Mouse (Mus musculus): Measurements from ENCODE around the gene Rps6ka1. TPM values are rescaled to one million over a fixed set of nuclear protein-coding genes. Genes with fewer than 3 reads are reported as not detected.
A peak's percentile ranks its signal among the peaks of the same experiment; 100 is the strongest.

Gene Rps6ka1
- polyA plus RNA-seq, 1 experiment from 2014 or later = 19.7 TPM

- no peaks in the 10 kb centered on the region for H3K27me3 ChIP-seq (ENCODE audit: control insufficient read depth, insufficient read depth, low read length)
- H3K9me3 ChIP-seq (replicated peaks; ENCODE audit: control insufficient read depth, low read length) = no peaks in the 10 kb centered on the region
Observed at GRCm38 (mm10) chr4:133825731-133826130, 61.9 kb downstream of the Rps6ka1 start.

GRCm38 (mm10) chr4:133820806-133821560, 66.6 kb downstream of the Rps6ka1 start:
- Histone ChIP-seq H3K9ac (ENCODE audit: low read length) (peak overlapping the region; percentile 6; the same call in 1 of the 2 replicates), H3K9me3 (replicated peaks; ENCODE audit: control insufficient read depth, low read length) (no peaks in the 10 kb centered on the region), H3K4me2 (ENCODE audit: low read depth, low read length) (no peak overlapping the region), H3K4me1 (ENCODE audit: control insufficient read depth, insufficient read depth, low read length) (peaks cover 9% of the 10 kb centered on the region), H3K36me3 (ENCODE audit: control insufficient read depth, insufficient read depth) (no peaks in the 10 kb centered on the region), H3K27me3 (ENCODE audit: control insufficient read depth, insufficient read depth, low read length) (no peaks in the 10 kb centered on the region), H3K4me3 (ENCODE audit: low read length) (no peak overlapping the region), H3K27ac (ENCODE audit: low read length) (no peak overlapping the region)
- ATAC-seq (replicated peaks; ENCODE audit: extremely low read depth, insufficient read depth, low FRiP score) = no peak
- 44% methylated on average over 9 of the region's 9 CpGs for WGBS

More at GRCm38 (mm10) chr4:133825731-133826130, 61.9 kb downstream of the Rps6ka1 start:
- Histone ChIP-seq H3K9ac (ENCODE audit: low read length) (no peak overlapping the region), H3K4me2 (ENCODE audit: low read depth, low read length) (no peak overlapping the region), H3K4me3 (ENCODE audit: low read length) (no peak overlapping the region), H3K27ac (ENCODE audit: low read length) (no peak overlapping the region), H3K36me3 (ENCODE audit: control insufficient read depth, insufficient read depth) (no peaks in the 10 kb centered on the region), H3K4me1 (ENCODE audit: control insufficient read depth, insufficient read depth, low read length) (peaks cover 14% of the 10 kb centered on the region)
- ATAC-seq (replicated peaks; ENCODE audit: extremely low read depth, insufficient read depth, low FRiP score) = no peak
- WGBS = 42% methylated on average over 3 of the region's 3 CpGs

GRCm38 (mm10) chr4:133820166-133820565, 67.4 kb downstream of the Rps6ka1 start:
- 41% methylated on average over 4 of the region's 4 CpGs for WGBS

GRCm38 (mm10) chr4:133817356-133817755, 70.2 kb downstream of the Rps6ka1 start:
- H3K9me3 ChIP-seq (replicated peaks; ENCODE audit: control insufficient read depth, low read length) = no peaks in the 10 kb centered on the region
- H3K36me3 ChIP-seq (ENCODE audit: control insufficient read depth, insufficient read depth) = no peaks in the 10 kb centered on the region
- WGBS = 96% methylated on average over 5 of the region's 5 CpGs
- no peak for ATAC-seq (replicated peaks; ENCODE audit: extremely low read depth, insufficient read depth, low FRiP score)
- no peak overlapping the region for H3K9ac ChIP-seq (ENCODE audit: low read length)
- H3K4me2 ChIP-seq (ENCODE audit: low read depth, low read length) = no peak overlapping the region
- H3K4me3 ChIP-seq (ENCODE audit: low read length) = no peak overlapping the region
- no peak overlapping the region for H3K27ac ChIP-seq (ENCODE audit: low read length)
- peaks cover 22% of the 10 kb centered on the region for H3K4me1 ChIP-seq (ENCODE audit: control insufficient read depth, insufficient read depth, low read length)
- H3K27me3 ChIP-seq (ENCODE audit: control insufficient read depth, insufficient read depth, low read length) = no peaks in the 10 kb centered on the region

More at GRCm38 (mm10) chr4:133820166-133820565, 67.4 kb downstream of the Rps6ka1 start:
- Histone ChIP-seq H3K27ac (ENCODE audit: low read length) (no peak overlapping the region), H3K4me1 (ENCODE audit: control insufficient read depth, insufficient read depth, low read length) (peaks cover 17% of the 10 kb centered on the region), H3K9ac (ENCODE audit: low read length) (no peak overlapping the region), H3K9me3 (replicated peaks; ENCODE audit: control insufficient read depth, low read length) (no peaks in the 10 kb centered on the region), H3K27me3 (ENCODE audit: control insufficient read depth, insufficient read depth, low read length) (no peaks in the 10 kb centered on the region), H3K4me3 (ENCODE audit: low read length) (no peak overlapping the region), H3K36me3 (ENCODE audit: control insufficient read depth, insufficient read depth) (no peaks in the 10 kb centered on the region), H3K4me2 (ENCODE audit: low read depth, low read length) (no peak overlapping the region)
- ATAC-seq (replicated peaks; ENCODE audit: extremely low read depth, insufficient read depth, low FRiP score) = no peak

GRCm38 (mm10) chr4:133816504-133816875, 71.1 kb downstream of the Rps6ka1 start:
- Histone ChIP-seq H3K9me3 (replicated peaks; ENCODE audit: control insufficient read depth, low read length) (no peaks in the 10 kb centered on the region), H3K4me2 (ENCODE audit: low read depth, low read length) (peak overlapping the region; percentile 74), H3K4me3 (ENCODE audit: low read length) (peak overlapping the region; percentile 38), H3K27ac (ENCODE audit: low read length) (peak overlapping the region; percentile 99), H3K4me1 (ENCODE audit: control insufficient read depth, insufficient read depth, low read length) (peaks cover 22% of the 10 kb centered on the region), H3K36me3 (ENCODE audit: control insufficient read depth, insufficient read depth) (no peaks in the 10 kb centered on the region), H3K9ac (ENCODE audit: low read length) (peak overlapping the region; percentile 91), H3K27me3 (ENCODE audit: control insufficient read depth, insufficient read depth, low read length) (no peaks in the 10 kb centered on the region)
- 18% methylated on average over 7 of the region's 7 CpGs for WGBS
- no peak for ATAC-seq (replicated peaks; ENCODE audit: extremely low read depth, insufficient read depth, low FRiP score)

GRCm38 (mm10) chr4:133815635-133816503, 71.7 kb downstream of the Rps6ka1 start:
- peak overlapping the region; percentile 38 for H3K4me3 ChIP-seq (ENCODE audit: low read length)
- H3K9me3 ChIP-seq (replicated peaks; ENCODE audit: control insufficient read depth, low read length) = no peaks in the 10 kb centered on the region
- no peak for ATAC-seq (replicated peaks; ENCODE audit: extremely low read depth, insufficient read depth, low FRiP score)
- 18% methylated on average over 16 of the region's 16 CpGs for WGBS
- H3K4me1 ChIP-seq (ENCODE audit: control insufficient read depth, insufficient read depth, low read length) = peaks cover 22% of the 10 kb centered on the region
- H3K36me3 ChIP-seq (ENCODE audit: control insufficient read depth, insufficient read depth) = no peaks in the 10 kb centered on the region
- peak overlapping the region; percentile 99 for H3K27ac ChIP-seq (ENCODE audit: low read length)
- H3K4me2 ChIP-seq (ENCODE audit: low read depth, low read length) = peak overlapping the region; percentile 74
- no peaks in the 10 kb centered on the region for H3K27me3 ChIP-seq (ENCODE audit: control insufficient read depth, insufficient read depth, low read length)
- H3K9ac ChIP-seq (ENCODE audit: low read length) = peak overlapping the region; percentile 91

- H3K9ac ChIP-seq (ENCODE audit: low read length) = peak overlapping the region; percentile 91
- peak overlapping the region; percentile 99 for H3K27ac ChIP-seq (ENCODE audit: low read length)
- ATAC-seq (replicated peaks; ENCODE audit: extremely low read depth, insufficient read depth, low FRiP score) = no peak
- H3K4me3 ChIP-seq (ENCODE audit: low read length) = peak overlapping the region; percentile 72
- no peaks in the 10 kb centered on the region for H3K9me3 ChIP-seq (replicated peaks; ENCODE audit: control insufficient read depth, low read length)
- H3K4me1 ChIP-seq (ENCODE audit: control insufficient read depth, insufficient read depth, low read length) = peaks cover 22% of the 10 kb centered on the region
- WGBS = 21% methylated on average over 25 of the region's 25 CpGs
- H3K27me3 ChIP-seq (ENCODE audit: control insufficient read depth, insufficient read depth, low read length) = no peaks in the 10 kb centered on the region
- H3K36me3 ChIP-seq (ENCODE audit: control insufficient read depth, insufficient read depth) = no peaks in the 10 kb centered on the region
- H3K4me2 ChIP-seq (ENCODE audit: low read depth, low read length) = peak overlapping the region; percentile 74
Observed at GRCm38 (mm10) chr4:133814804-133815515, 72.6 kb downstream of the Rps6ka1 start.

GRCm38 (mm10) chr4:133813992-133814803, 73.4 kb downstream of the Rps6ka1 start:
- Histone ChIP-seq H3K9me3 (replicated peaks; ENCODE audit: control insufficient read depth, low read length) (no peaks in the 10 kb centered on the region), H3K36me3 (ENCODE audit: control insufficient read depth, insufficient read depth) (no peaks in the 10 kb centered on the region), H3K9ac (ENCODE audit: low read length) (peak overlapping the region; percentile 91), H3K4me1 (ENCODE audit: control insufficient read depth, insufficient read depth, low read length) (peaks cover 22% of the 10 kb centered on the region), H3K27me3 (ENCODE audit: control insufficient read depth, insufficient read depth, low read length) (no peaks in the 10 kb centered on the region), H3K4me2 (ENCODE audit: low read depth, low read length) (peak overlapping the region; percentile 74), H3K27ac (ENCODE audit: low read length) (peak overlapping the region; percentile 99), H3K4me3 (ENCODE audit: low read length) (peak overlapping the region; percentile 72)
- peak; percentile 71 for ATAC-seq (replicated peaks; ENCODE audit: extremely low read depth, insufficient read depth, low FRiP score)
- under 1% methylated on average over 63 of the region's 80 CpGs for WGBS
